Mouse (Mus musculus): ENCODE data around the gene Cald1. TPM values are rescaled to one million over a fixed set of nuclear protein-coding genes. Genes with fewer than 3 reads are reported as not detected.

The Cald1 gene
- total RNA-seq, 2 experiments from 2014 or later: 23.3 to 35.0 TPM

Other genes with a start within 250 kb of the Cald1 start
- gene Akr1b8, start 244.4 kb upstream of the Cald1 start, total RNA-seq (2021): 1 to 10 TPM; 2.6 TPM
- gene Akr1b10, start 214.3 kb upstream of the Cald1 start, total RNA-seq (2021): 10 to 100 TPM; 53.7 to 55.5 TPM
- not detected for gene Akr1b7, start 186.2 kb upstream of the Cald1 start, total RNA-seq (2021)
- 100 to 1,000 TPM in 1 of 2 experiments, 10 to 100 TPM in 1; 97.7 to 105 TPM for gene Bpgm, start 122.3 kb upstream of the Cald1 start, total RNA-seq (2021)
- 1 to 10 TPM in 1 of 2 experiments, under 1 TPM in 1; 0.90 to 1.6 TPM for gene Agbl3, start 181.9 kb downstream of the Cald1 start, total RNA-seq (2021)

All from gastrocnemius, adult 18-20 months (tissue).